Mouse (Mus musculus) cerebellum, adult 2 months (tissue): ENCODE measurements around the gene Kif26a. TPM values are rescaled to one million over a fixed set of nuclear protein-coding genes. Genes with fewer than 3 reads are reported as not detected.
A peak's percentile ranks its signal among the peaks of the same experiment; 100 is the strongest.

ENCODE experiments used
- DNase-seq, 2 experiments: peaks; one replicate each; pipeline ENCODE4 v3.0.0; 2021
- H3K27ac ChIP-seq: fragments of 200-500 bp; 2 replicates; pipeline ENCODE4 v1.5.1; 2012; ENCODE audit warnings: low read length, control low read depth, inconsistent platforms; ENCODE audit not compliant: insufficient read depth
- H3K27me3 ChIP-seq: fragments of 200-500 bp; 2 replicates; pipeline ENCODE4 v1.6.1; 2012; ENCODE audit warnings: inconsistent platforms, mild to moderate bottlenecking, low read length, moderate library complexity; ENCODE audit not compliant: control insufficient read depth, insufficient read depth
- H3K4me1 ChIP-seq: fragments of 200-500 bp; 2 replicates; pipeline ENCODE4 v1.6.1; 2011; ENCODE audit warnings: low read length; ENCODE audit not compliant: control insufficient read depth, insufficient read depth
- H3K4me3 ChIP-seq: fragments of 200-500 bp; replicated peaks from 2 replicates; pipeline ENCODE3; 2011; ENCODE audit warnings: mild to moderate bottlenecking, low read depth, low read length, control low read depth; ENCODE audit not compliant: insufficient read depth
- CTCF ChIP-seq: fragments of 200-500 bp; IDR thresholded peaks from 2 replicates; pipeline ENCODE4 v1.5.1; 2011; ENCODE audit warnings: low read depth, mild to moderate bottlenecking, control low read depth, low read length, moderate library complexity, borderline replicate concordance; ENCODE audit not compliant: insufficient read depth
- POLR2A ChIP-seq: fragments of 200-500 bp; IDR thresholded peaks from 2 replicates; pipeline ENCODE4 v1.6.1; 2011; ENCODE audit warnings: low read length, control low read depth, borderline replicate concordance; ENCODE audit not compliant: insufficient read depth
- WGBS: fragments of 180-500 bp; shearing (Covaris S2); methylation state at CpG from one replicate; pipeline ENCODE4 v1.1.7; 2018; 5-methylcytosine and 5-hydroxymethylcytosine counted together
- polyA plus RNA-seq: library from polyadenylated mRNA; depleted of rRNA; stranded (reverse); fragments of >200 nt; gene quantifications from 2 replicates; pipeline ENCODE4 v1.2.3, GENCODE M21; 2012

Kif26a gene
- polyA plus RNA-seq, 1 experiment, result 2.4 TPM

- peaks cover 10% of the 10 kb centered on the region; the same call in 1 of the 2 replicates for H3K4me1 ChIP-seq
- no peaks in the 10 kb centered on the region for H3K27me3 ChIP-seq
- WGBS, result 56% methylated on average over 3 of the region's 3 CpGs
- DNase-seq, result no peak
- no peak overlapping the region for H3K4me3 ChIP-seq
- no peak overlapping the region for H3K27ac ChIP-seq
- TF ChIP-seq POLR2A, result no peak
- no peak for TF ChIP-seq CTCF
Observed at GRCm38 (mm10) chr12:112121188-112121587, 24.8 kb upstream of the Kif26a start.

DNA sequence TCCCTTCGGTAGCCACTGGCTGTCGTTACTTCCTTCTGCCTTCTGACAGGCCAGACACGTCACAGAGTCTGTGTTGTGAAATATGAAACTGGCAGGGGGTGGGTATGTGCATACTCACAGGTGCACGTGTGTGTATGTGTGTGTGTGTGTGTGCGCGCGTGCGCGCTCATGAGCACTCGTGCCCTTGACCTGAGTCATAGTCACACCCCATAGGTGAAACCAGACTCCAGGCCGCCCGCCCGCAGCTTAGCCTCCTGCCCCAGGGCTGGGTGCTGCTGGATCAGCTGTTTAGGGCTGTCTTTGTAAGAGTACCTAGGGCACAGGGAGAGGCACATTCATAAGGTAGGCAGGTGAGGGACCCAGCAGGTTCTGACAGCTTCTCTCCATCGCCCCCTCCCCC, 20.1 kb upstream of the Kif26a start:
- no peak for TF ChIP-seq CTCF
- TF ChIP-seq POLR2A, result no peak
- Histone ChIP-seq H3K4me3 (no peak overlapping the region), H3K27ac (no peak overlapping the region), H3K27me3 (peaks cover 6% of the 10 kb centered on the region), H3K4me1 (peaks cover 10% of the 10 kb centered on the region; the same call in 1 of the 2 replicates)
- WGBS, result 90% methylated on average over 14 of the region's 14 CpGs
- DNase-seq, result no peak

- Histone ChIP-seq H3K4me3 (no peak overlapping the region), H3K27me3 (peaks cover 6% of the 10 kb centered on the region), H3K4me1 (no peaks in the 10 kb centered on the region), H3K27ac (no peak overlapping the region)
- no peak for DNase-seq
- 76% methylated on average over 14 of the region's 14 CpGs for WGBS
- no peak for TF ChIP-seq CTCF
Observed at GRCm38 (mm10) chr12:112126931-112127635, 18.9 kb upstream of the Kif26a start.

DNA sequence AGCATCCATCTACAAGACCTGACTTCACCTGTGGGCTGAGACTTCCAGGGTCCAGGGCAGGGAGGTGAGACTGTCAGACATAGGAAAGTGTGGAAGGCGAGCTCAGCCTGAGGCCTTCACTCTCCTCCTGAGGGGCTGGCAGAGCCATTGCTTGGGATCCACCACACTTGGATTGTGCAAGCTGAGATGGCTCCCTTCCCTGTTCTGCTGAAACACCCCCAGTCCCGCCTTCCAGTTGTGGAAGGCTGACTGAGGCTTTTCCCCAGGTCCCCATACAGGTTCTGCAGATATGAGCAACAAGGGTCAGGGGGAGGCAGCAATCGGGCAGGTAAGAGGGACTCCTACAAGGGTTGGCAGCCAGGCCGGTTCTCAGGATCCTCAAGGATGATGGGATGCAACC, 17.5 kb upstream of the Kif26a start:
- TF ChIP-seq CTCF (no peak), POLR2A (no peak)
- Histone ChIP-seq H3K27ac (no peak overlapping the region), H3K27me3 (peaks cover 6% of the 10 kb centered on the region), H3K4me3 (no peak overlapping the region), H3K4me1 (no peaks in the 10 kb centered on the region)
- DNase-seq, result no peak
- 81% methylated on average over 4 of the region's 4 CpGs for WGBS

DNA sequence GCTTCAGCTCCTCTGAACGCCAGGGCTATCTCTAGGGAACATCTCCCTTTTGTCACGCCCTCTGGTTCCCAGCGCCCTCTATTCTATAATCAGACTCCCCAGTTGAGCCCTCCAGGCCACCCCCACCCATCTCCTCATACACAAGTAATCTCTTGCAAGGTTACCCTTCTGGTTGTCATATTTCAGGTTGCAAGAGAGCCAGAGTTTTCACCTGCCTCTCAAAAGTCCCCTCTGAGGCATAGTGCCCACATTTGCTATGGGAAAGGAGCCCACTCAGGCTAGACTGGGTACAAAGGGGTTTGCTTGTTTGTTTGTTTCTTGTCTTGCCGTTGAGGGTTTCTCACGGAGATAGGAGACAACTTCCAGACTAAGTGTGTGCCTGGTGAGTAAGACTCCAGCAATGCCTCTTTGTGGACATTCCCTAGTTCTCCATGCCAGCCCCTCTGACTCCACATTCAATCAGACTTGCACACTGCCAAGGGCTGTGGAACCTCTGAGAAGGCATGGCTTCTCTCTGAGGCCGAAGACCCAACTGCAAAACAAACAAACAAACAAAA, 16.6 kb upstream of the Kif26a start:
- no peak for DNase-seq
- no peaks in the 10 kb centered on the region for H3K4me1 ChIP-seq
- H3K27me3 ChIP-seq, result peaks cover 6% of the 10 kb centered on the region
- no peak for TF ChIP-seq POLR2A
- no peak for TF ChIP-seq CTCF
- WGBS, result 87% methylated on average over 6 of the region's 6 CpGs
- no peak overlapping the region for H3K4me3 ChIP-seq
- no peak overlapping the region for H3K27ac ChIP-seq

GRCm38 (mm10) chr12:112130161-112130860, 15.7 kb upstream of the Kif26a start:
- H3K4me3 ChIP-seq, result peak overlapping the region; percentile 20
- H3K4me1 ChIP-seq, result no peaks in the 10 kb centered on the region
- TF ChIP-seq POLR2A, result no peak
- TF ChIP-seq CTCF, result no peak
- H3K27me3 ChIP-seq, result peaks cover 6% of the 10 kb centered on the region
- no peak overlapping the region for H3K27ac ChIP-seq
- 2% methylated on average over 77 of the region's 79 CpGs for WGBS
- DNase-seq, result no peak

DNA sequence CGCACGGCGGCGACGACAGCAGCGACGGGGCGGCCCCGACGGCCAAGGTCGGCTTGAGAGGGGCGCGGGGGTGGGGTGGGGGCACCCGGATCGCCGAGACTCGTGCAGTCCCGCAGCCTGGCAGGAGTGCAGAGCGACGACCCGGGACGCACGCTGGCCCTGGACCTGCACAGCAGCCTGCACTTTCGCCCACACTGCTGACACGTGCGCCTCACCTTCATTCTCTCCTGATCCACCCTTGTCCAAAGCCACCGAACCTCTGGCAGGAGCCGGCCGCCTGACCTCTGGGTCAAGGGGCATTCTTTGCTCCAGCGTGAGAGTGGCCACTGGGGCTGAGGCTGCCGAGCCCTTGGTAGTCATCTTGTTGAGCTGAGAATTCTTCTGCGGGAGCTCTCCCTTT, 15.1 kb upstream of the Kif26a start:
- DNase-seq, result no peak
- Histone ChIP-seq H3K27ac (no peak overlapping the region), H3K4me1 (no peaks in the 10 kb centered on the region), H3K27me3 (peaks cover 6% of the 10 kb centered on the region), H3K4me3 (no peak overlapping the region)
- TF ChIP-seq POLR2A (no peak), CTCF (no peak)
- WGBS, result 15% methylated on average over 32 of the region's 32 CpGs

DNA sequence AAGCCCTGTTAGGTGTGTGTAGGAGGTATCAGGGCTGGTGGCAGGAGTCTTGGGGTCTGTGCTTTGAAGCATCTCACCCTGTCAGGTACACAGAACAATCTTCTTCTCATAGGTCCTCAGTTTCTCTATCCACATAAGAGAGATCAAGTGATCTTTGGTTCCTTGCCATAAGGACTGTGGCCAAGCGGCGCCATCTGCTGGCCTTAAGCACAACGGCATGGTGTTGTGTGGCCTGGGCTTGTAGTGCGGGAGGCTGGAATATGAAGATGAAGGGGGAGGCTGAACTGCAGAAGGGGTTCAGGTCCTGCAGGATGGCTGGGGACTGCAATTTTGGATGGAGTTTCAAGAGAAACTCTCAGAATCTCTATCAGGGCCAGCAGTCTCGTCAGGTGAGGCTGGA, 5.8 kb upstream of the Kif26a start:
- peak in 1 of 2 experiments; percentile 35 for DNase-seq
- H3K4me1 ChIP-seq, result no peaks in the 10 kb centered on the region
- H3K27me3 ChIP-seq, result no peaks in the 10 kb centered on the region; the same call in 1 of the 2 replicates
- no peak overlapping the region for H3K4me3 ChIP-seq
- WGBS, result 20% methylated on average over 5 of the region's 5 CpGs
- TF ChIP-seq POLR2A, result no peak
- peak; percentile 75 for TF ChIP-seq CTCF
- H3K27ac ChIP-seq, result no peak overlapping the region
